Mouse (Mus musculus): ENCODE results near the gene Ppp1r7. TPM values are rescaled to one million over a fixed set of nuclear protein-coding genes. Genes with fewer than 3 reads are reported as not detected.

Ppp1r7 gene
- polyA plus RNA-seq, 1 experiment from 2014 or later = 69.7 TPM

- Histone ChIP-seq H3K27ac (ENCODE audit: low read depth, low read length) (no peak overlapping the region), H3K4me2 (no peak overlapping the region), H3K27me3 (ENCODE audit: control insufficient read depth, insufficient read depth, low read length) (no peaks in the 10 kb centered on the region), H3K9ac (ENCODE audit: low read depth, low read length) (no peak overlapping the region), H3K36me3 (ENCODE audit: control insufficient read depth, insufficient read depth, low read length) (no peaks in the 10 kb centered on the region), H3K4me1 (ENCODE audit: control insufficient read depth, insufficient read depth, low read length) (no peaks in the 10 kb centered on the region), H3K9me3 (replicated peaks; ENCODE audit: control insufficient read depth, low read length) (no peaks in the 10 kb centered on the region), H3K4me3 (ENCODE audit: low read depth, low read length) (no peak overlapping the region)
- ATAC-seq (replicated peaks; ENCODE audit: insufficient number of reproducible peaks, low FRiP score, low TSS enrichment) = no peak
- WGBS (ENCODE audit: insufficient replicate concordance) = 72% methylated on average over 2 of the region's 2 CpGs
Measured at GRCm38 (mm10) chr1:93387198-93387597, 44.5 kb downstream of the Ppp1r7 start.

DNA sequence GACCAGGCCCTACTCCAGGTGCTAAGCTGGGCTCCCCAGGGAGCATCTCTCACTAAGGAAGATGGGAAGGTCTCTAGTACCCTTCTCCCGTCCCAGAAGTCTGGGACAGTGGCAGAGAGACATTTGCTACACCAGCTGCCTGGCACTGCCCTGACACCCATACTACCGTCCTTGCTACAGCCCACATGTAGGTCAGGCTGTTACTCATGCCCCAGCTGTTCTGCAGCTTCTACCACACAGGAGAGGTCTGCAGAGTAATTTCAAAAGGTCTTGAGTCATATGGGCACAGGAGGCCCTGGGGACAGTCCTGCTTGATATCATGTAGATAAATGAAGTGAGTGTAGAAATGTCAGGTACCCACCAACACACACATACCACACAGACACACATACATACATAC is 46.3 kb downstream of the Ppp1r7 start:
- Histone ChIP-seq H3K36me3 (ENCODE audit: control insufficient read depth, insufficient read depth, low read length) (no peaks in the 10 kb centered on the region), H3K4me3 (ENCODE audit: low read depth, low read length) (no peak overlapping the region), H3K4me2 (no peak overlapping the region), H3K9me3 (replicated peaks; ENCODE audit: control insufficient read depth, low read length) (no peaks in the 10 kb centered on the region), H3K9ac (ENCODE audit: low read depth, low read length) (no peak overlapping the region), H3K4me1 (ENCODE audit: control insufficient read depth, insufficient read depth, low read length) (no peaks in the 10 kb centered on the region), H3K27me3 (ENCODE audit: control insufficient read depth, insufficient read depth, low read length) (no peaks in the 10 kb centered on the region), H3K27ac (ENCODE audit: low read depth, low read length) (no peak overlapping the region)
- WGBS (ENCODE audit: insufficient replicate concordance) = 65% methylated on average over 2 of the region's 2 CpGs
- ATAC-seq (replicated peaks; ENCODE audit: insufficient number of reproducible peaks, low FRiP score, low TSS enrichment) = no peak

DNA sequence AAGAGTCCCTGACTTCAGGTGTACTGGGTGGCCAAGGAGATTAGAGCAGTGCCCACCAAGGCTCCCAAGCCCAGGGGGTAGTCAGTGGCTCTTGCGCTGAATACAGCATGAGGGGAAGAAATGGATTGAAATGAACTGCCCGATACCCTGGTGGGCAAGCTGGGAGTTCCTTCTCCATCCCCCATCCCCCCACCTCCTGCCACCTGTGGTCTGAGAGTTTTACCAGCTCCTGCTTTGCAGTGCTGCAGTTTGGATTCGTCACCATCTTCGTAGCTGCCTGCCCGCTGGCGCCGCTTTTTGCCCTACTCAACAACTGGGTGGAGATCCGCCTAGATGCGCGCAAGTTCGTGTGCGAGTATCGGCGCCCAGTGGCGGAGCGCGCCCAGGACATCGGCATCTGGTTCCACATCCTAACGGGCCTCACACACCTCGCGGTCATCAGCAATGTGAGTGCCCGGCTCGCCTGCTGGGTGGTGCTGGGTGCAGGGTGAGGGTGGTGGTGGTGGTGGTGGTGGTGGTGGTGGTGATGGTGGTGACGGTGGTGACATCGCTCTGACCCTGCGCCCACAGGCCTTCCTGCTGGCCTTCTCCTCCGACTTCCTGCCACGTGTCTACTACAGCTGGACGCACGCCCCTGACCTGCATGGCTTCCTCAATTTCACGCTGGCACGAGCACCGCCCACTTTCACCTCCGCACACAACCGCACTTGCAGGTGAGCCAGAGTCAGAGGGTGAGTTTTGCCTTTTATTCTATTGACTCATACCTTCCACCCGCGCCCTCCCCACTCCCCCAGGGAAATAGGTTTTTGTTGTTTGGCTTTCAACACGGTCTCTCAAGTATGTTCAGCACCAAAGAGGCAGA is 58.8 kb downstream of the Ppp1r7 start:
- 0 out of 2 replicates have a peak, but pooled peaks cover 4% of the 10 kb centered on the region for H3K4me1 ChIP-seq (ENCODE audit: control insufficient read depth, insufficient read depth, low read length)
- ATAC-seq (replicated peaks; ENCODE audit: insufficient number of reproducible peaks, low FRiP score, low TSS enrichment) = no peak

DNA sequence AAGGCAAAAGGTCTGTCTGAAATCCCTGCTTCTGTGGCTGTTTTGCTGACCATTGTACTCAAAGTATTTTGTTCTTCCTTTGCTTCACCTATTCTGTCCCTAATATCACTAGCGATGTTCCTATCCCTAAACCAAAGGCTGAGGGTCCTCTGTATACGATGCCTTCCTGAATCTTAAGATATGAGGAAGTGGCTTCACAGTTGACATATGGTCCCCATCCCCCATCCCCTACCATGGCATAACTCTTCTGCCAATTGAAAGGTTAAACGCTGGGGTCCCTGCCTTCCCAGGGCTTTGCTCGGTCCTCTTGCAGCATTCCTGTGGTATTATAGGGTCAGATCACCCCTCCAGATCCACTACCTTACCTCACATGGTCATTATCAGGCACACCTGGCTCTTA is 60.7 kb downstream of the Ppp1r7 start:
- no peak for ATAC-seq (replicated peaks; ENCODE audit: insufficient number of reproducible peaks, low FRiP score, low TSS enrichment)
- Histone ChIP-seq H3K9me3 (replicated peaks; ENCODE audit: control insufficient read depth, low read length) (no peaks in the 10 kb centered on the region), H3K4me1 (ENCODE audit: control insufficient read depth, insufficient read depth, low read length) (0 out of 2 replicates have a peak, but pooled peaks cover 4% of the 10 kb centered on the region), H3K4me3 (ENCODE audit: low read depth, low read length) (no peak overlapping the region), H3K27ac (ENCODE audit: low read depth, low read length) (no peak overlapping the region), H3K4me2 (no peak overlapping the region), H3K36me3 (ENCODE audit: control insufficient read depth, insufficient read depth, low read length) (peaks cover 21% of the 10 kb centered on the region), H3K27me3 (ENCODE audit: control insufficient read depth, insufficient read depth, low read length) (no peaks in the 10 kb centered on the region), H3K9ac (ENCODE audit: low read depth, low read length) (no peak overlapping the region)
- 69% methylated on average over 4 of the region's 4 CpGs for WGBS (ENCODE audit: insufficient replicate concordance)

More for the DNA sequence above, 58.8 kb downstream of the Ppp1r7 start:
- Histone ChIP-seq H3K9ac (ENCODE audit: low read depth, low read length) (peak overlapping the region; percentile 56; the same call in 1 of the 2 replicates), H3K27ac (ENCODE audit: low read depth, low read length) (no peak overlapping the region), H3K4me2 (peak overlapping the region; percentile 74), H3K9me3 (replicated peaks; ENCODE audit: control insufficient read depth, low read length) (no peaks in the 10 kb centered on the region), H3K4me3 (ENCODE audit: low read depth, low read length) (peak overlapping the region; percentile 35), H3K36me3 (ENCODE audit: control insufficient read depth, insufficient read depth, low read length) (0 out of 2 replicates have a peak, but pooled peaks cover 2% of the 10 kb centered on the region), H3K27me3 (ENCODE audit: control insufficient read depth, insufficient read depth, low read length) (no peaks in the 10 kb centered on the region)
- 12% methylated on average over 38 of the region's 38 CpGs for WGBS (ENCODE audit: insufficient replicate concordance)

Small RNAs within 50 kb of the gene (microRNA-seq; reads per million reads assigned to microRNA genes)
- gene Mir6345 (ENCODE audit: borderline number of aligned reads) (not detected), gene Mir6902 (ENCODE audit: borderline number of aligned reads) (0.27 reads per million)

Other genes starting within 250 kb of the Ppp1r7 start
- gene Kif1a, start 240.9 kb upstream of the Ppp1r7 start, polyA plus RNA-seq (2014; fragmentation: Nextera tagmentation; extraction: Ambion mirVana) = 5.7 and 6.3 TPM in 2 replicates
- gene Agxt, start 207.6 kb upstream of the Ppp1r7 start, polyA plus RNA-seq (2014; fragmentation: Nextera tagmentation; extraction: Ambion mirVana) = 0.61 TPM in 1 of 2 replicates, not detected in the other
- 0.11 TPM in 1 of 2 replicates, not detected in the other for gene 2310007B03Rik, start 181.9 kb upstream of the Ppp1r7 start, polyA plus RNA-seq (2014; fragmentation: Nextera tagmentation; extraction: Ambion mirVana)
- 0.10 and 0.24 TPM in 2 replicates for gene Crocc2, start 174.1 kb upstream of the Ppp1r7 start, polyA plus RNA-seq (2014; fragmentation: Nextera tagmentation; extraction: Ambion mirVana)
- 3.0 and 3.4 TPM in 2 replicates for gene Sned1, start 107.0 kb upstream of the Ppp1r7 start, polyA plus RNA-seq (2014; fragmentation: Nextera tagmentation; extraction: Ambion mirVana)
- 22.2 and 23.7 TPM in 2 replicates for gene Mterf4, start 36.9 kb upstream of the Ppp1r7 start, polyA plus RNA-seq (2014; fragmentation: Nextera tagmentation; extraction: Ambion mirVana)
- 8.0 and 8.9 TPM in 2 replicates for gene Pask, start 628 bp downstream of the Ppp1r7 start, polyA plus RNA-seq (2014; fragmentation: Nextera tagmentation; extraction: Ambion mirVana)
- 0.62 and 0.74 TPM in 2 replicates for gene Ano7, start 31.1 kb downstream of the Ppp1r7 start, polyA plus RNA-seq (2014; fragmentation: Nextera tagmentation; extraction: Ambion mirVana)
- 137 and 144 TPM in 2 replicates for gene Hdlbp, start 136.0 kb downstream of the Ppp1r7 start, polyA plus RNA-seq (2014; fragmentation: Nextera tagmentation; extraction: Ambion mirVana)
- gene Farp2, start 169.2 kb downstream of the Ppp1r7 start, polyA plus RNA-seq (2014; fragmentation: Nextera tagmentation; extraction: Ambion mirVana) = 3.7 and 4.8 TPM in 2 replicates

All from heart, embryonic 11.5 days (tissue).